Mouse (Mus musculus) MEL (cell line): ENCODE data around the gene Ccdc114.

Source experiments
- CHD2 ChIP-seq: IDR thresholded peaks from 2 replicates; pipeline ENCODE4 v1.6.1; 2011; ENCODE audit warnings: low read length, improper control_type of control experiment
- CTCF ChIP-seq, 3 experiments: IDR thresholded peaks in 2 of 3; conservative IDR thresholded peaks in 1 of 3; 2 replicates each; pipeline ENCODE4 v1.5.1; 2011 to 2012; ENCODE audit warnings: low read length in 3 of 3, low read depth in 2 of 3, mild to moderate bottlenecking in 2 of 3, improper control_type of control experiment in 1 of 3, inconsistent platforms in 1 of 3, mixed read lengths in 1 of 3, moderate library complexity in 1 of 3; ENCODE audit not compliant: control insufficient read depth in 1 of 3, insufficient read depth in 1 of 3, poor library complexity in 1 of 3, severe bottlenecking in 1 of 3
- EP300 ChIP-seq, 2 experiments: IDR thresholded peaks; 2 replicates each; pipeline ENCODE4 v1.6.1; 2011; ENCODE audit warnings: improper control_type of control experiment in 2 of 2, low read length in 2 of 2, low read depth in 1 of 2, mild to moderate bottlenecking in 1 of 2
- GABPA ChIP-seq: IDR thresholded peaks from 2 replicates; pipeline ENCODE4 v1.6.1; 2012; ENCODE audit warnings: low read depth, mild to moderate bottlenecking, inconsistent platforms, low read length, improper control_type of control experiment, moderate library complexity
- JUND ChIP-seq: IDR thresholded peaks from 2 replicates; pipeline ENCODE4 v1.6.1; 2011; ENCODE audit warnings: low read depth, mild to moderate bottlenecking, improper control_type of control experiment, low read length
- KAT2A ChIP-seq: conservative IDR thresholded peaks from 2 replicates; pipeline ENCODE4 v1.6.1; 2012; ENCODE audit warnings: low read depth, low read length, improper control_type of control experiment, inconsistent platforms
- MAZ ChIP-seq: IDR thresholded peaks from 2 replicates; pipeline ENCODE4 v1.6.1; 2012; ENCODE audit warnings: low read depth, mild to moderate bottlenecking, inconsistent platforms, low read length, improper control_type of control experiment
- MXI1 ChIP-seq: IDR thresholded peaks from 2 replicates; pipeline ENCODE4 v1.6.1; 2011; ENCODE audit warnings: mild to moderate bottlenecking, low read depth, low read length, improper control_type of control experiment
- NELFE ChIP-seq: IDR thresholded peaks from 2 replicates; pipeline ENCODE4 v1.6.1; 2011; ENCODE audit warnings: low read depth, low read length, improper control_type of control experiment
- POLR2A ChIP-seq, 2 experiments: IDR thresholded peaks; 2 replicates each; pipeline ENCODE4 v1.6.1; 2011 to 2012; ENCODE audit warnings: low read length in 2 of 2, mild to moderate bottlenecking in 2 of 2, control low read depth in 1 of 2, improper control_type of control experiment in 1 of 2, low read depth in 1 of 2, moderate library complexity in 1 of 2; ENCODE audit not compliant: control insufficient read depth in 1 of 2, insufficient read depth in 1 of 2, poor library complexity in 1 of 2
- UBTF ChIP-seq: IDR thresholded peaks from 2 replicates; pipeline ENCODE4 v1.6.1; 2012; ENCODE audit warnings: low read depth, mild to moderate bottlenecking, inconsistent platforms, low read length, improper control_type of control experiment, moderate library complexity, borderline replicate concordance; ENCODE audit not compliant: insufficient read depth
- USF1 ChIP-seq: IDR thresholded peaks from 2 replicates; pipeline ENCODE4 v1.6.1; 2014; ENCODE audit warnings: low read depth, mild to moderate bottlenecking, inconsistent platforms, low read length, improper control_type of control experiment, moderate library complexity
- USF2 ChIP-seq, 2 experiments: IDR thresholded peaks; 2 replicates each; pipeline ENCODE4 v1.6.1; 2011 to 2012; ENCODE audit warnings: improper control_type of control experiment in 2 of 2, low read length in 2 of 2, borderline replicate concordance in 1 of 2, inconsistent platforms in 1 of 2, low read depth in 1 of 2, mild to moderate bottlenecking in 1 of 2; ENCODE audit not compliant: insufficient read depth in 1 of 2

DNA sequence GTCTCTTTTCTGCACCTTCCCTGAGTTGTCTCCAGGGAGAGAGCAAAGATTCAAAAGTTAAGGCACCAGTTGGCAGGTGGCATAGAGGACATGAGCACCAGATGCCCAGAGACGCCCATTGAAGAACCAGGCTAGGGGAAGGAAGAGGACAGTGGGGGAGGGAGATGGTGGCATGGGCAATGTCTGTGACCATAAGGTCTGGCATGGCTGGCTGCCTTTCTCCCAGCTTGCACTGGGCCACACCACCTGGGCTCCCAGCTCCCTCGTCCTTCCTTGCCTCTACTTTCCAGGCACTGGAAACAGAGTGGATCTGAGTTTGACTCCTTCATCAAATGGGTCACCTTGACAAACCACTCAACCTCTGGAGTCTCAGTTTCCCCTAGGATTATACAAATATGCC lies 31.2 kb upstream of the Ccdc114 start:
- TF ChIP-seq USF1 (no peak), MXI1 (no peak), CHD2 (no peak), POLR2A (IDR thresholded peaks at IDR 0.05; ENCODE audit: control insufficient read depth in 1 of 2, insufficient read depth in 1 of 2, low read depth in 1 of 2, low read length in 2 of 2, poor library complexity in 1 of 2) (no peak), GABPA (no peak), CTCF (IDR thresholded peaks at IDR 0.05 in 2 of 3, conservative IDR thresholded peaks at IDR 0.05 in 1 of 3; ENCODE audit: control insufficient read depth in 1 of 3, insufficient read depth in 1 of 3, low read depth in 2 of 3, low read length in 3 of 3, poor library complexity in 1 of 3, severe bottlenecking in 1 of 3) (no peak), USF2 (IDR thresholded peaks at IDR 0.05; ENCODE audit: borderline replicate concordance in 1 of 2, insufficient read depth in 1 of 2, low read depth in 1 of 2, low read length in 2 of 2) (no peak), KAT2A (no peak), EP300 (IDR thresholded peaks at IDR 0.05; ENCODE audit: low read depth in 1 of 2, low read length in 2 of 2) (no peak), MAZ (no peak), UBTF (no peak), JUND (no peak), NELFE (no peak)
